Mouse (Mus musculus) right cerebral cortex, postnatal 14 days (tissue): ENCODE measurements around the gene Alg14.
A peak's percentile ranks its signal among the peaks of the same experiment; 100 is the strongest.

ENCODE experiments used
- DNase-seq: peaks from one replicate; pipeline ENCODE4 v3.0.0; 2022

The Alg14 gene

DNA sequence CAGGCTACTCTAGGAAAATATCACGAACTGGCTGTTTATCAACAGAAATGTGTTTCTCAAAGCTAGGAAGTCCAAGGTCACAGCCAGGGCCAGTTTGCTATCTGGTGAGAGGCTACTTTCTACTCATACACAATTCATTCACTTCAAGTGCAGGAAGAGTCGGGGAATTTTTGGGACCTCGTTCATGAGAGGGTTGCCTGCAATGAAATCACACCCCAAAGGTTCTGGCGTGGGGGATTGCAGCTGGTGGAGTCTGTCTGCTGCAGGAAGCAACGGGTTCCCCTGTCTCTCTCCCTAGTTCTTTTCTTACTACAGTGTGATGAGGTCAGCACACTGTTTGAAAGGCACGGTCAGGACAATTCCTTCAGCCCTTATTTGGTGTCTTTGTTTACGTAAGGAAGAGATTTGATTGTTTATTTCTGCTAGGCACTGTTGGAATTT lies 48.8 kb downstream of the Alg14 start:
- no peak for DNase-seq

DNA sequence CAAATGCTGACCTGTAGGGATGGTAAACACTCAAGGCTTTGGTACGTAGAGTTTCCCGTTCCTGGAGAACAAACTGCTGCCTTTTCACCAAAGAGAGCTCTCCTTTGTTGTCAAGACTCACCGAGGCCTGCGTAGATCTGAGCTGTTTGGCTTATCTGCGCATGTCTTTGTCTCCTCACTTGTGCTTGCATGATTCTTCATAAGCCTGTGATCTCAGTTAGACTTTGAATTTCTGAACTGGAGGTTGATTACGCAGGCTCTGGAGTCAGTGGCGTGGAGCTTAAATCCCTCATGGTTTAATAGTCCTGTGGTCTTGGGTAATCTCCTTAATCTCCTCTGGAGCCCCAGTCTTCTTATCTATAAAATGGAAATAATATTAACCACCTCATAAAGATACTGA lies 51.7 kb downstream of the Alg14 start:
- DNase-seq = no peak

DNA sequence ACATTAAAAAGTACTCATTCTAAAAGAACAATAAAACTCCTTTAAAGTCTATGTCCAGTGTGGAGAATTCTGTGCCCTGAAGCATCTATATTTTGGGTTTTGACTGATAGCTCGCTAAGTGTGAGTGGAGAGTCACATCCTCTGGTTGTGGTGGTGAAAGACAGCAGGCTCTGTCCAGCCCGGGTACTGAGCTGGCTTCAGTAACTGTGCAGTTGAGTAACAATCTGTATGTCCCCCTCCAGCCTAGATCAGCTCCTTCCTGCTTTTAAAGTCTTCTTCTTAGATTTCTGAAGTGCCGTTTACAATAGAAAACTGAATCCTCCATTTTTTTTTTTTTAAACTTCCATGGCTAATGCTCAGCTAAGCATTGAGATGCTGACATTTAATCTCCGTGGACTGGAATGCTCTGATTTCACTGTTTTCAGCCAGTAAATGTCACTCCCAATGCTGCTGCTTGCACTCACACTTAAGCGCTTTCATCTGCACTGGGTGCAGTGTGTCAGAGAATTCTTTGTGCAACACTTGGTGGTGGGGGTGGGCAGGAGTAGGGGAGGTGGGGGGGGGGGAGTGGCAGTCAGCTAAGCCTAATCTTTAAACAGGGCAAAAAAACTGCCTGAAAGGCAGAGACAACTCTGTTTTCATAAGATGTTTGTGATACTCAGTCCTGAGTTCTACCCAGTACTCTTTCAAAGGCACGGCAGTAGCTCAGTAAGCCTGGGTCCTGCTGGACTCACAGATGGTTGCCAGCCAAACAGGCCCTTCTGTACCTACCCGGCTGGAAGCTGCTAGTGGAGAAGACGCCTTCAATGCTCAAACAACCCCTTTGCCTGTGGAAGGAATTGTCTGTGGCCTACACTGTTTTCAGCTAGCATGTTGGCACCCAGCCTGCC lies 52.7 kb downstream of the Alg14 start:
- DNase-seq = no peak

DNA sequence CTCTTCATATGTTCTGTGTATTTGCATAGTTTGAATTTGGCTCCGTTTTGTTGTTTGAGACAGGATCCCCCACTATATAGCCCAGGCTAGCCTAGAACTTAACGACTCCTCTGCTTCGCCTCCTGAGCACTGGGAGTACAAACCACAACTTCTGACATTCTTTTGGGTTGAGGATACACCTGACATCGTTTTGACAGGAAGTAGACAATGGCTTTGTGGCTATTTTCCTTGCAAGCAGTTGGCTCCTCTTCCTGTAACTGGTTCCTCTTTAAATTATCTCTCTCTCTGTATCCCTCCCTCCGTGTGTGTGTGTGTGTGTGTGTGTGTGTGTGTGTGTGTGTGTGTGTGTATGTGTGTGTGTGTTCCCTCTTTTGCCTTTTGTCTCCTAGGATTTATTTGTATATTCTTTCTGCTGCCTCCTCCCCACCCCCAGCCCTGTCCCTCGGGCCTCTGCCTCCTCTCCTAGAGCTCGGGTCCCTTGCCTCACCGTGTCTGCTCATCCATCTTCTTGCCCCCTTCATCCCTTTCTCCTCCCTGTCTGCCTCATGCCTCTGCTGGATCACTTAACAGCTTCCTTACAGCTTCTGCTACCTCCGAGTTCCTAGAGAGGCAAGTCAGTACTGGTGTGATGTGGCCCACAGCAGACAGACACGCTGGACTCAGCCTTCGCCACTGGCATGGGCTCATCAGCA lies 53.5 kb downstream of the Alg14 start:
- DNase-seq = no peak

DNA sequence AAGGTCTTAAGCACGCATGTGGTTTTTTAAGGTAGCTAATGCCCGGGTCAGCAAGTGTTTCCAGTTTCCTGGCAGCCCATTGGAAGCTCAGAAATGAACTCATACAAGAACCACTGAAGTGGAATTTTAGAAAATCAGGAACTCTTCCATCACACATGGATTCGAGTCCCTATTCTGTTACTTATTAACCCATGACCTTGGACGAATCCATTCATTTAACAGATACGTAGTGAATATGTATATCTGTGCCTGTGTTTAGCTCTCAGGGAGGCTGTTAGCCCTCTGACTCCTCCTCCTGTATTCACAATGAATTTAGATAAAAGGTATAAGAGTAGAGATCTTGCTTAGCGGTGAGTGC lies 54.0 kb downstream of the Alg14 start:
- no peak for DNase-seq

DNA sequence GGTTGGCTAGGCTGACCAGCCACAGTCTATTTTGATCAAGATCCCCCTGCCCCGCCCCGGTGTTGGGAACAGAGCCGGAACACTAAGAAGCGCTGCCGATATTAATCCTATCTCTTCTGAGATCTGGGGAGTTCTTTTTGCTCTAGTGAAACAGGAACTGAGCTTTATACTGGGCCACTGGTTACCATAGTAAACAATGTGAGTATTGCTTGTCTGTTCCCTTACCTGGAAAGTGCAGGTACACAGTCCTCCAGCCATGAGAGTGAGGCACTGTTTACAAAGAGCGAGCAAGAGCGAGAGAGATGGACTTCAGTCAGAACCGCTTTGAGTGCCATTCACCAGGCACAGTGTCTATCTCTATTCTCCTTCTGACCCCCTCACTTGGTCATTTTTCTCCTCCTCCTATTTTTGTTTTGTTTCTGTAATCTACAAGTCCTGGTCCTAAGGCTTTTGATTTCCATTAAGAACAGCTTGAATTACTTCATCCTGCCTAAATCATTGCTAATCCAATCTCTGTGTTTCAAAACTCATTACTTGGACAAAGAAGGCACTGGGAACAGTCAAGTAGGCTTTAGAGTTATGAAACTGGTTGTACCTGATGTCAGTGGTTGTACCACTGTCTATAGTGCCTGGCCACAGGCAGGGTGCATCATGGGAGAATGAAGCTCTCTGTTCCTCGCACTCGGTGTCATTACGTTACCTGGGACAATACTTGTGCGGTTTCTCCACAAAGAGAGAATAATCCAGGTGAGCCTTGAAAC lies 55.1 kb downstream of the Alg14 start:
- DNase-seq = no peak

DNA sequence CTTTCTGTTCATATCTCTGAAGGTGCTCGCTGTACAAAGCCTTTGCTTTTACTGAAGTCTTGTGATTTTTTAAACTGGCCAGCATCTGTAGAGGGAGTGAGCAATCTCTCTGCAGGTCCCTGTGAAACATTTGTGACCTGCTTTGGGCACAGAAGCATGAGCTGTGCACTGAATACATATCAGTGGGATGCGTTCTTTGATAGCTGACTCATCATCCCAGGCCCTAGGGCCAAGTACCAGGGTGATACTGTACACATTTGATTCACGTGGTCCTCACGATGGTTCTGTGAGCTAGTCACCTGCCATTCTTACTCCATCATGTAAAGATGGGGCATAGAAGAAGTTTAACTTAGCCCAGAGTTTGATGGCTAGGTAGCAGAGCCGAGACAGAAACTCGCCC lies 57.2 kb downstream of the Alg14 start:
- DNase-seq = no peak

DNA sequence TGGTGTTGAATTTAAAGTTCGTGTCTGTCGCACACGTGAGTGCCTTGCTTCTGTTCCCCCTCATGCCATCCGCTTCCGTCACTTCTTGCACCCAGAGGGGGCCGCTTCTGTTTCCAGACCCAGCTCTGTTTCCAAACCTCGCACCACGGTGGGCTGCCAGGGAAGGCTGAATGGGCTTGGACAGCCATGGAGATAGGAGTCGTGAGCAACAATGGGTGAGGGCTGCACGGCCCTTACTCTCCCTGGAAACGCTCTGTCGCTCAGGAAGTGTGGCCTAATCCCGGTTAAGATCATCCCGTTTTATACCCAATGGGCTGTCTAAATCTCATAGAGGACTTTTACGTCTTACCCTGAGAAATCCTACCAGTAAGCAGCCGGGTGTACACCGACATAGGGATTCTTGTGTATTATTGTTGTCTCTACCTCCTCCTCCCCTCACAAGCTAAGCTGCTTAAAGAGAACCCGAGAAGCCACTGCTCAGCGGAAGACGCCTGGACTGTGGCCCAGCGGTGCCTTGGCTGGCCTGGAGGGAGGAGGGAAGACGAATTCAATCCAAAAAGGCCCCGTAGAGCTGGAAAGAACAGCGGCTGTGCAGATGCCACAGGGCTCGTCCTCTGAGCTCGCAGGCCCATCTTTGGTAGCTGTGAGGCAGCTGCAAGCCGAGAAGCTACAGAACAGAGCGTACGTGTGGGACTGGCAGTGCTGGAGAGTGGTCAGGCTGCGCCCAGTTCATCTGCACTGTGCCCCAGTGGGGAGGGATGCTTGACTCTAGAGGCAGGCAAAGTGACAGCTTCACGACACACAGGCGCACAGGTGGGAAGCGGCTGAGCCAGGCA lies 58.0 kb downstream of the Alg14 start:
- peak; percentile 25 for DNase-seq

DNA sequence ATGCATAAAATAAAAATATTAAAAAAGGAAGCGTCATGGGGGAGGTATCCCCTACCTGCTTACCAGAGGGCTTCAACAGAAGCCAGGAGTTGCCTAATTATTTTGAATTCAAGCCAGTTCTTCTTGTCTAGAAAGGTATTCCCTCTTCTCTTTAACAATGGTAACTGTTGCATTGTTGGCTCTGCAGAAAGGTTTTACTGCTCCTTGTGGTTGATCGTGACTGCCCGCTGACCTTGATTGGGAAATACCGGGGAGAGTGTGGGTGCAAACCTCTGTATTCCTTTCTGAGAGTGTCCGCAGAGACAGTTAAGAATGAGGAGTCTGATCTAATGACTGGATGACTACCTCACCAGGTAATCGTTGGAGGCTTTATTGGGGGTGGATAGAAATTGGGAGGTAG lies 59.7 kb downstream of the Alg14 start:
- no peak for DNase-seq

DNA sequence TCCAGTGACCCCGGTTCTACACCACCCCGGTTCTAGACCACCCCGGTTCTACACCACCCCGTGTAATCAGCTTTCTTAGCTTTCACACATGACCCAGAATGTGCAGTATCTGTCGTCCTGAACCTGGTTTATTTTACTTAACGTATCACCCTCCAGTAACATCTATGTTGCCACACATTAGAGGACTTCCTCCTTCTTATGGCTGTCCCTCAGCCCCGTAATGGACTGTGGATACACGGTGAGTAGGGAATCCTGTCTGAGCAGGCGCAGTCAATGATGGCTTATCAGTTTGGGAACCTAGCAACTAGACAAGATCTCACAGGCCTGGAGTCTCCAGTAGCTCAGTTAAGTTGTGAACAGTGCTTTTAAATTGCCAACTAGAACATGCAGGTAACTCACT lies 62.7 kb downstream of the Alg14 start:
- DNase-seq = no peak

DNA sequence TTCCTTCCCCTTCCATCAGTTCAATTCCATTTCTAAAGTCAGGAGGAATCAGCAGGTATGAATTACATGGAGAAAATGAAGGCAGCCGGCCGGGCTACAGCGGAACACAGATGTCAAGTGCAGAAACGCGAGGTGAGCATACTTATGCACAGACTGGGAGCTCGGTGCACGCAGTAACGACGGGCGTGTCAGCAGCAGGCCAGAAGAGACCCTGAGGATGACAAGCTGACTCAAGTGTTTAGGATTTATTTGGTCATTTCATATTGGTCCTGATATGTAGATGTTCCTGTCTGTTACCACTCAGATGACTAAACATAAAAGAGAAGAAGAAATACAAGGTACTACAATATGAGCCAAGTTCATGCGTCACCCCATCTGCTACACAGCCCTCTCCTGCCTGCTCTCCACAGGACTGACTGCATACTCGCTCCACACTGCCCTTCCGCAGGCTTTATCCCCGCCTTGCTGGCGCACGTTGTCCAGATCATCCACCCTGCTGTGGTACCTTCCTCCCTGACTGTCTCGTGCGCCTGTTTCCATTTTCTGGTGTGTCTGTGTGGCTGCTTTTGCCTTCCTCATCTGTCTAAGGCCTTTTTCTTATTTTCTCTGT lies 63.4 kb downstream of the Alg14 start:
- no peak for DNase-seq

DNA sequence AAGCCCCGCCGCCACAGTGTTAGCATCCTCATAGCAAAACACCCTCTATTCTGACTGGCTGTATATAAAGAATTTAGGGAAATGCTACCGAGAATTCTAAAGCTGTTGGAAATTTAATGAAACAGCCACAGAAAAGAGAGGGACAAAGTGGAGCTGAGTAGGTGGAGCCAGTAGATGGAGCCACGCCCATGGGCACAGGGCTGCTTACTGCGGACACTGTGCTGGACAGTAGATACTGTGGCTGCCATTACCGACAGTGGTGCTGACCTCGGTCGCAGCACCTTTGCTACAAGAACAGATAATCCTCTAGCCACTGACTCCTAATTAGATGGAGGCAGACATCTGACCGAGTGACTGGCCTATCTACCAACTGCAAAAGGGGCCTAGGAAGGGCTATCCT lies 64.0 kb downstream of the Alg14 start:
- no peak for DNase-seq

DNA sequence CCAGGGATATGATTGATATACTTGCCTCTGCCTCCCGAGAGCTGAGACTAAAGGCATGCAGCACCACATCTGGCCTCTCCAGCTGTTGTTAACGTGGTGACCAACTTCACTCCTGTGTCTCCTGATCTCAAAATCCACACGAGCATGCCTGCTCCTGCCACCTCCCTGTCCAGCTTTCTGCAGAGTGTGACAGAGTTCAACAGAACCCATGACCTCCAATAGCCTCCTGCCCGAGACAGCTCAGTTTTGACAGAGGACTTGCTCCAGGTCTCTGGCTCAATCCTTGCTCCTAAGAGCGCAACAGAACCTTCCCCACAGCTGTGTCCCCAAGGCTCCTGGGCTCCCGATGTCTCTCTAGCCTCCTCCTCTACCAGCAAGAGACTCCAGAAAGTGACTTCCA lies 64.5 kb downstream of the Alg14 start:
- DNase-seq = no peak

DNA sequence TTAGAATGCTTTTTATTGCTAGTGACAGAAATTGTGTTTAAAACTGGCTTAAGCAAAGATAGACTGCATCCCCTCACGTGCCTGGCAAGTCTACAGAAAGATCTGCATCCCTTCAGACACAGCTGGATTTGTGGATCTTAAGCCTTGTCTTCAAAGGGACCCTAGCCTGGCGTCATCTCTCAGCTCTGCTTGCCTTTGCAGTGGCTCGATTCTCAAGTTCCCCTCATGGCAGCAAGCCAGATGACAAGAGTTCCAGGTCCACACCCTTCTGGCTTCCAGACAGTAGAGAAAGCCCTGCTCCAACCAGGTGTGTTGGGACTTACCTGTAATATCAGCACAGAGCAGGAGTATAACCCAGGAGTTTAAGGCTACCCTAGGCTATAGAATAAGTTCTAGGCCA lies 65.5 kb downstream of the Alg14 start:
- DNase-seq = no peak

DNA sequence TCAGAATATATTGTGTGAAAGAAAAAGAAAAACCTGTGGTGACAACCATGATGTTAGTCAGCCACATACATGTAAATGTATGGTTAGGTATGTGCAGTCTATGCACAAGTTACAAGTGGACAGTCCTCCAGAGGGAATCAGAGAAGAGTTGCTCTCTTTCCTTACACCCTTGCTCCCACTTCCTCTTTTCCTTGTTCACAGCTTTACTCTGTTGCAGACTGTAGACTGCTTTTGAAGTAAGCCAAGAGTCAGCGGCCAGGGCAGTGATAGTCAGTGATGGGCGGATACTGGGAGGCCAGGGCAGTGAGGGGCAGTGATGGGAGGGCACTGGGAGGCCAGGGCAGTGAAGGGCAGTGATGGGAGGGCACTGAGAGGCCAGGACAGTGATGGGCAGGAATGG lies 66.7 kb downstream of the Alg14 start:
- DNase-seq = no peak

DNA sequence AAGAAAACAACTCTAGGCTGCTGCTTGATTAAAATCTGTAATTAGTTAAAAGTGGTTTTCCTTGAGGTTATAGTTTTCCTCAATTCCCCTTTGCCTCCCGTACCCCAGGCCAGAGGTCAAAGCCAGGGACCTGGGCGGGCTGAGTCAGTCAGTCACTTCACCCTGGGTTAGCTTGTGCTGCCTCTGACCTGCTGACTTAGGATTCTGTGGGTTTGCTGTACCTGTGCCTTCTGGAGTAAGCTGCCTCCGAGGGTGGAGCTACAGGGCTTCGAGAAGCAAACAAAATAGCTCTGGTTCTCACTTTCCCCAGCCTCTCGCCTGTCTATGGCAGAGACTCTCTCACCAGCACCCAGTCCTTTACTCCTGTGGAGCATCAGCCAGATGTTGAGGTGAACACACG lies 67.3 kb downstream of the Alg14 start:
- no peak for DNase-seq

DNA sequence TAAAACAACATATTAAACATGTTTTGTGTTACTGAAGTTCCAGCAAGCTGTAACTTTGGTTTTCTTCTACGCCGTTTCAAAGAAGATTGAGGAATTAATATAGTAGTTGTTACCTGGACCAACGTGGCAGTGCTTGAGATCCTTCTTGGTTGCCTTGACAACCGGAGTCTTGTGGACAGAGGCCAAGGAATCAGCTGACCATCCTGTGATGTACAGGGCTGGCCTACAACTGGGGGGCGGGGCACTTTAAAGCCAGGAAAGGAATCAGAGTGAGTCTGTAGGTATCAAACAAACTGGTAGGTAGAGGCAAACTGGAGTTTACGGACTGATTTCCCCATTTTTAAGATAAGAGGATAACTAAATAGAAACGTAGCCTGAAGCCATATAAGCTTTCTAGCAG lies 67.7 kb downstream of the Alg14 start:
- no peak for DNase-seq

DNA sequence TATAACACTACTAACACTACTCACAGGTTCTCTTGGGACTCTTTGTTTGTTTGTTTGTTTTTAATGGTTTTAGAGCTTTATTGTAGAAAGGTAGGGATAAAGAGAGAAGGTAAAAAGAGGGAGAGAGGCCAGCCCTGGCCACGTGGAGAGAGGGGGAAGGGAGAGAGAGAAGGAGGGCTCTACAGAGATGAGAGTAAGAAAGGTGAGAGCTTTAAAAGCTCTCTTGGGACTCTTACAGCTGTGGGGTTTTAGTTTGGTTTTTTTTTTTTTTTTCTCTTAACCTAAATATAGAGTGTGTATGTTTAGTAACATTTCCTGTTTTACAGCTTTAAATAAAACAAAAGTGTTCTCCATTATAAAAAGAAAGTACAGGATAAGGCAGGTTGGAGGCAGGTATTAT lies 70.4 kb downstream of the Alg14 start:
- no peak for DNase-seq

DNA sequence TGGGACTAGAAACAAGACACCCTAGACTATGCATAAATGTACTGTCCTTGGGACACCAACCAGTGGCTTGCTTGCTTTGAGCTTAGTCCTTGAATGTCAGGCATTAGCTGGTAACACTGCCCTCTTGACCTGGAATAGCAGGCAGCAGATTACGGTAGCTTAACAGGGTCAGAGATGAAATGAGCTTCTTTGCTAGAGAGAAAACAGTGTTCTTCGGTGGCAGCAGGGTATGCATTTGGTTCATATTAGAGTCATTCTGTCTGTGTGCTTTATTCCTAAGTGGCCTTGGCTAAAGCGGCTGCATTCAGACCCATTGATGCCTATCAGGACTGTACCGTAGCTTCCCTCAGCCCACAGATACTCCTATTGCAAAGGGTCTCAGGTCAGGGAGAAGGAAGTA lies 72.8 kb downstream of the Alg14 start:
- DNase-seq = no peak

DNA sequence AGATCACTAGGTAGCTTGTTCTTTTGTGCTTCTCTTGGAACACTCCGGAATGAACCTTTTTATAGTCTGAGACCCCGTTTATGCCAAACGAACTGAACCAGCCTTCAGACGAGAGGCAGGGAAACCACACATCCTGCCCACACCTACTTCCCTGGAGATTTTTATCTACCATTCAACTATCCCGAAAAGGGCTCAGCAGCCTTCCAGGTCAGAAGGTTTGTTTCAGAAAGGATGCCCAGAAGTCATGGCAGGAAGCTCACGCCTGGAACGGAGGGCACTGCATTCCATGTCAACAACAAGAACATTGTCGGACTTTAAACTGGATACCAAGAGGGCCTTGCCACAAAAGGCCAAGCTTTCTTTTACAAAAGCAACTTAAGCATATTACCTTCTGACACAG lies 73.6 kb downstream of the Alg14 start:
- DNase-seq = no peak

DNA sequence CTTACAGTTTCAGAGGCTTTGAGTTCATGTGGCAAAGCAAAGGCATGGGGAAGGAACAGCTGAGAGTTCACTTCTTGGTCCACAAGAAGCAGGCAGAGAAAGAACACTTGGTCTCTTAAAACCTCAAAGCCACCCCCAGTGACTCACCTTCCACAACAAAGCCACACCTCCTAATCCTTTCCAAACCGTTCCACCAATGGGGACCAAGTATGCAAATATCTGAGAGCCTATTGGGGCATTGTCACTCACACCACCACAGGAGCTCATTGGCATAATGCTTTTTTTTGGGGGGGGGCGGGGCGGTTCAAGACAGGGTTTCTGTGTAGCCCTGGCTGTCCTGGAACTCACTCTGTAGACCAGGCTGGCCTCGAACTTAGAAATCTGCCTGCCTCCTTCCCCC lies 77.0 kb downstream of the Alg14 start:
- no peak for DNase-seq

DNA sequence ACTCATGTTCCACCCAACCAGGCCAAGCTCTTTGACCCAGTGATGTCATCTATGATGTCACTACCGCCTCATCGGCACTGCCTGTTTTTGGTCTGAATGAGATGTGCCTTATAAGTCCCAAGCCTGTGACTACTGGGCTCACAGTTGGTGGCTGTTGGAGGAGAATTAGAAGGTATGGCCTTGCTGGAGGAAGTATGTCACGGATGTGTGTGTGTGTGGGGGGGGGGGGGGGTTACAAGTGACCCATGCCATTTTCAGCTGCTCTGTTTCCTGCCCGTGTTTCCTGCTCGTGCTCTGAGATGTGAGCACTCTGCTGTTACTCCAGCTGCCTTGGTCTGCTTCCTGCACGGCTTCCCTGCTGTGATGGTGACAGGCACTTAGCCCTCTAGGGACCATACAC lies 77.9 kb downstream of the Alg14 start:
- DNase-seq = no peak

DNA sequence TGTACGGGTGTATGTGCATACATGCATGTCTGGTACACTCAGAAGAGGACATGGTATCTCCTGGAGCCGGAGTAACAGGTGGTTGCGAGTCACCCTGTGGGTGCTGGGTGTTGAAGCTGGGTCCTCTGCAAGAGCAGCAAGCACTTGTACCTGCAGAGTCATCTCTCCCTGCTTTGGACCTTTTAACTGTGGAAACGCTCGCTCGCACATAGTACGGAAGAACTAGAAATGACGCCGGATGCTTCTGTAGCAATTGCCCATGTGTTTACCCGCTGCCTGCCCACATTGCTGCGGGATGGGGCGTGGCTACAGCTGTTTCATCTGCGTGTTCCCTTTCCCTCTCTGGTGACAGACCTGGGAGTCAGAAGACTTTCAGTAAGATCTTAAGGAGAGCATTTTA lies 78.7 kb downstream of the Alg14 start:
- no peak for DNase-seq
